Mouse (Mus musculus): Measurements from ENCODE around the gene Dnah12.
"Not testable (repeated sequence)": the region's sequence is repeated elsewhere in the genome, so short reads cannot be mapped to it uniquely, and the experiment has no call there.

Gene Dnah12

DNA sequence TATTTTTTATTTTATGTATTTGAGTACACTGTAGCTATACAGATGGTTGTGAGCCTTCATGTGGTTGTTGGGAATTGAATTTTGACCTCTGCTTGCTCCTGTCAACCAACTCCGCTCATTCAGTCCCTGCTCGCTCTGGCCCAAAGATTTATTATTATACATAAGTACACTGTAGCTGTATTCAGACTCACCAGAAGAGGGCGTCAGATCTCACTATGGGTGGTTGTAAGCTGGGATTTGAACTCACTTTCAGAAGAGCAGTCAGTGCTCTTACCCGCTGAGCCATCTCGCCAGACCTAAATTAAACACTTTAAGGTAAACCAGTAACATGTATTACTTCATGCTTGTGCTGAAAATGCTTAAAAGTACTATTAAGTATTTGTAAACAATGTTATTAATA lies 12.2 kb downstream of the Dnah12 start:
- not testable (repeated sequence) for DNase-seq (ENCODE audit: extremely low read depth, low read depth, low spot score)

DNA sequence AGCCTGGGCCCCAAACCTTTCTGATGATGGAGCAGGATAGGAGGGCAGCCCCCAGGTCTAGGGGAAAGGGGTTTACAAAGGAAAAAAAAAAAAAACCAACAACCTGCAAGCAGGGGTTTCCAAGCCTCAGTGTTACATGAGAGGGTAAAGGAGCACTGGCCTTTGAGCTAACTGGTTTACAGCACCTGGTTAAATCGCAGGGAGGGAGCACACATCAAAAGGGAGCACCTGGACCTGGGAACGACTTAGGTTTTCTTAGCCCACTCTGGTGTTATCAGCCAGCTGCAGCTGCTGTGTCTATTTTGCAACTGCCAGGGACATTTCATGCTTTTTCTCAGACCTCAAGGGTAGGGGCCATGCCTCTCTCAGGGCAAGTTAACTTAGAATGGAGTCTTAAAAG lies 26.6 kb downstream of the Dnah12 start:
- not testable (repeated sequence) for DNase-seq (ENCODE audit: extremely low read depth, low read depth, low spot score)

GRCm38 (mm10) chr14:26724898-26725297 lies 31.8 kb downstream of the Dnah12 start:
- no peak for DNase-seq (ENCODE audit: extremely low read depth, low read depth, low spot score)

DNA sequence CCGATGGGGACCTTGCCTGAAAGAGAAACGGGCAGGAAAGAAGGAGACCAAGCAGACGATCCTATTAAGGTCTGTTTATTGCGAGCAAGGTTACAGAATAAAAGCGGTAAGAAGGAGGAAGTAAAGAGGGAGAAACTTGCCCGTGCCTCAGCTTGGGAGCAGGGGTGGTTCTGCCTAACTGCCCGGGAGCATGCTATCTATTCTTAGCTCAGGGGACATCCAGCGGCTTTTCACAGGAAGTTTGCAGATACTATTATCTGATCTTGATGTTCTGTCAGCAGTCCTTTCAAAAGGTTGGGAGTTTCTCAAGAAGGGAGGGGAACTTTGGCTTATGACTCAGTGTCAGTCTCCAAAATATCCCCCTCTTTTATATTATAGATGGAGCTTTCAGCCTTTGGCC lies 65.5 kb downstream of the Dnah12 start:
- DNase-seq (ENCODE audit: extremely low read depth, low read depth, low spot score) = no peak

DNA sequence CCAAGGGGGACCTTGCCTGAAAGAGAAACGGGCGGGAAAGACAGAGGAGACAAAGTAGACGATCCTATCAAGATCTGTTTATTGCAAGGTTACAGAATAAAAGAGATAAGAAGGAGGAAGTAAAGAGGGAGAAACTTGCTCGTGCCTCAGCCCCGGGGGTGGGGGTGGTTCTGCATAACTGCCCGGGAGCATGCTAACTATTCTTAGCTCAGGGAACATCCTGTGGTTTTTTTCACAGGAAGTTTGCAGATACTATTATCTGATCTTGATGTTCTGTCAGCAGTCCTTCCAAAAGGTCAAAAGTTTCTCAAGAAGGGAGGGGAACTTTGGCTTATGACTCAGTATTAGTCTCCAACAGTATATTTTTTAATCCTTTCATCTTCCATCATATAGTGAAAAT lies 71.8 kb downstream of the Dnah12 start:
- DNase-seq (ENCODE audit: extremely low read depth, low read depth, low spot score) = no peak

DNA sequence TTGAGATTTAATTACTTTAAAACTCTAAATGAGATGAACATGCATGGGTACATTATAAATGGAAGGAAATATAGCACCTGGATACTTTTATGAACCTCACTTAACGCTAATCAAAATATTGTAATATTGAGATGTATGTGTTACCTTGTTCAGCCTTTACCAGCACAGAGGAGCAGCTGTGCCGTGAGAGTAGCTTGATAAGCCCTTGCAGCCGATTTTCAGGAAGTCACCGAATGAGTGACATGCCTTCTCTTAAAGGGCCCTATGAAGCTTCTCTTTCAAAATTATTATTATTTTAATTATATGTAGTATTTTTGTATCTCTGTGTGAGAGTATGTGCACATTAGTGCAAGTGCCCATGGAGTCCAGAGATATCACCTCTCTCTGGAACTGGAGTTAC lies 75.1 kb downstream of the Dnah12 start:
- DNase-seq (ENCODE audit: extremely low read depth, low read depth, low spot score) = no peak

- no peak for DNase-seq (ENCODE audit: extremely low read depth, low read depth, low spot score)
Observed at GRCm38 (mm10) chr14:26773536-26773935, 80.5 kb downstream of the Dnah12 start.

DNA sequence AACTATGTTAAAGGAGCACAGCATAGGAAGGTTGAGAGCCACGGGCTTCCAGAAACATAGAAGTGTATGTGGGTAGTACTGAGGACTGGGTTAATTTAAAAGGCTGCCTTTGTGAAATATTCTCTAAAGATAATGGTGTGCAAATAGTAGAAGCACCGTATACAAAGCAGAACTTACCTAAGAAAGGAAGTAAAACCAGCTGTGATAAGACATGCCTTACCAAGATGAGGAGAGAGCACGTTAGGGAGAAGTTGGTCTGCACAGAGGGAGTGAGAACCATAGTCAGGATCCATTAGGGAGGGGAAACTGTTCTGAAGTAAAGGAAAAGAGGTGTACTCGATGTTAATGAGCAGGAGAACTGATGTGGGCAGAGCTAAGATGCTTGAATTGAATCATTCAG lies 90.7 kb downstream of the Dnah12 start:
- DNase-seq (ENCODE audit: extremely low read depth, low read depth, low spot score) = no peak

DNA sequence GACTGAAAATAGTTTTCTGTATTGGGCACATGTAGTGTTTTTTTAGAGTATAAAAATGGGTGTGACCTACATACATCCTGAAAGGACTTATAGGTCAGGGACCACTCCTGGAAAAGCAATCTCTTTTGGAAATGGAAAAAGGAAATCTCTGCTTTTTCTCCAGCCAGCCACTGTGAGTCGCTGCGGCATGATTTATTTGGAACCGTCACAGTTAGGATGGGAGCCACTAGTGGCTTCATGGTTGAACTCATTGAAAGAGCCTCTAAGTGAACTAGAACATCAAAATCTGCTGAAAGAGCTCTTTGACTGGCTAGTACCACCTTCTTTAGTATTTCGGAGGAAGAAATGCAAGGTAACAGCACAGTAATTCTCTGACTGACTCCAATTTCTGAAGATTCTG lies 92.6 kb downstream of the Dnah12 start:
- no peak for DNase-seq (ENCODE audit: extremely low read depth, low read depth, low spot score)

DNA sequence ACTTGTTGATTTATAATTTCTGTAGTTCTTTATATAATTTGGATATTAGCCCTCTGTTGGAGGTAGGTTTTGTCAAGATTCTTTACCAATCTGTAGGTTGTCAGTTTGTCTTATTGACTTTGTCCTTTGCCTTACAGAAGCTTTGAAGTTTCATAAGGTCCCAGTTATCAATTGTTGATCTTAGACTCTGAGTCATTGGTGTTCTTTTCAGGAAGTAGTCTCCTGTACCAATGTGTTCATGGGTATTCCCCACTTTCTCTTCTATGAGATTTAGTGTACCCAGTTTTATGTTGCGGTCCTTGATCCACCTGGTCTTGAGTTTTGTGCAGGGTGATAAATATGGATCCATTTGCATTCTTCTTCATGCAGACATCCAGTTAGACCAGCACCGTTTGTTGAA lies 101.4 kb downstream of the Dnah12 start:
- no peak for DNase-seq (ENCODE audit: extremely low read depth, low read depth, low spot score)

DNA sequence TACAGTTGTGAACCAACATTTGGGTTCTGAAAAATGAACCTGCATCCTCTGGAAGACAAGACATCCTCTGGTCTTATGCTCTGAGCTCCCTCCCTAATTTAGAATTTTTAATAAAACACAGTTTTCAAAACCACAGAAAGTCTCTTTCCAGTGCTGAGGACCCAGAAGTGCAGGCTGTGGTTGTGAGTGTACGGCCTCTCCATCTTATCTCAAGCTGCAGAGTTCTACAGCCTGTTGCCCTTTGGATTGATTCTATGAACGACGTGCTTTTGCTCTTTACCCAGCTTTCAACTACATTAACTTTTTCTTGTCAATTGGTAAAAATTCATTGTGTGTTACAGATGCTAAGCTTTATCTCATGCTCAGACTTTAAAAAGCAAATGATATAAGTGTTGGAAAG lies 105.3 kb downstream of the Dnah12 start:
- no peak for DNase-seq (ENCODE audit: extremely low read depth, low read depth, low spot score)

DNA sequence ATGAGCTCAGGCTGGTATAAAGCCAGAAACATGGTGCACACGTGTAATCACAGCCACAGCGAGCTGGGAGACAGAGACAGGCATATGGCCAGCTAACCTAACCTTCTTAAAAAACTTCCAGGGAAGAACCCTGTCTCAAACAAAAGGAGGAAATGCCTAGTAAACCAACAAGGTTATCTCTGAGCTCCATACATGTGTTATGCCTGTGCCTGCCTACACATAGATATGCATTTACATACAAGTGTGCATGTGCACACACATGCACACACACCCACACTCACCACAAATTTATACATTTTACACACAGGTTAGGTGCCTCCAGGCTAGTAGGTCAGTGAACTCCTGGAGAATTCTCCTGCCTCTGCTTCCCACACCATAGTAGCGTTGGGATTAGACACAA lies 106.2 kb downstream of the Dnah12 start:
- DNase-seq (ENCODE audit: extremely low read depth, low read depth, low spot score) = no peak

GRCm38 (mm10) chr14:26805500-26805899 lies 112.4 kb downstream of the Dnah12 start:
- no peak for DNase-seq (ENCODE audit: extremely low read depth, low read depth, low spot score)

DNA sequence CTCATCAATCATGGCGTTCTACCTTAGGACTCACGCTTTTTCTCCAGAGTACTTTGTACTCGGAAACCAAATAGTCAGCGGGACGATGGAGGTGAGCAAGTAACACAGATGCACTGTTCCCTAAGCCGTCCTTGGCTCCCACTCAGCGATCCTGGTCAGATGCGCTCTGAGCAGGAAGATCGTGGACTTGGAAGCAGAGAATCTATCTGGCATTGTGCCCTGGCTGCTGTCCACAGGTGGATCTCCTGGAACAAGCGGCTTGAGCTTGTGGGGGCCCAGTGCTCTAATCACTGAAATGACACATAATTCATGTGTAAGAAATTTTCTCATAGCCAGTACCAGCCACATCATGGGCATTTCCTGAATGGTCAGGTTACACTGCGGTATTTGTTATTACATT lies 119.7 kb downstream of the Dnah12 start:
- no peak for DNase-seq (ENCODE audit: extremely low read depth, low read depth, low spot score)

DNA sequence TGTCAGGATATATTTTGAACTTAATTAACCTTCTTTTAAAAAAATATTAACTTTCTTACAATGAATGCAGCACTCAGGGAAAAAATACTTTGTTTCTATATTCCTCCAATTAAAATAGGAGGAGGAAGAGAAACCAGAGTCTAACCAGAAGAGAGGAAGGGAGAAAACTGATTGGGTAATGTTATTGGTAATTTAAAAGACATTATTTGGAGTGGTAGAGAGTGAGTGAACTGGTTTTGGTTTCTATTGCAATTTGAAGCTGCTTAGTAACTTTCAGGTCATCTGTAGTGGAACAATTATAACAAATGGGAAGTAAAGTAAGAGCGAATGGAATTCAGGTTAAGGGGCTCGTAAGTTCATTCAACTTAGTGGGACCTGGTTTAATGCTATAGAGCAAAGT lies 120.8 kb downstream of the Dnah12 start:
- DNase-seq (ENCODE audit: extremely low read depth, low read depth, low spot score) = no peak

DNA sequence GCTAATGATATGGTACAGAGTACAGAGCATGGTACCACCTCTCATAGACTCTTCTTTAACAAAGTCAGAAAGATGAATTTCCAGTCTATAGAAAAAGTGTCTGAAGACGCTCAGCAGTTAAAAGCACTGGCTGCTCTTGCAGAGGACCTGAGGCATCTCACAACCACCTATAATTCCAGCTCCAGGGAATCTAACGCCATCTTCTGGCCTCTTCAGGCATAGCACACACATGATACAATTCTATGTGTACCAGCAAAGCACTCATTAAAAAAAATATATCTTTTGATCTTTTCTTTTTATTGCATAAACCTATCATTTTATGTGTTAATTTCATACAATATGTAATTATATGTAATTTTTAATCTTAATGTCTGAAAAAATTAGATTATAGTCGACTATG lies 121.8 kb downstream of the Dnah12 start:
- no peak for DNase-seq (ENCODE audit: extremely low read depth, low read depth, low spot score)

DNA sequence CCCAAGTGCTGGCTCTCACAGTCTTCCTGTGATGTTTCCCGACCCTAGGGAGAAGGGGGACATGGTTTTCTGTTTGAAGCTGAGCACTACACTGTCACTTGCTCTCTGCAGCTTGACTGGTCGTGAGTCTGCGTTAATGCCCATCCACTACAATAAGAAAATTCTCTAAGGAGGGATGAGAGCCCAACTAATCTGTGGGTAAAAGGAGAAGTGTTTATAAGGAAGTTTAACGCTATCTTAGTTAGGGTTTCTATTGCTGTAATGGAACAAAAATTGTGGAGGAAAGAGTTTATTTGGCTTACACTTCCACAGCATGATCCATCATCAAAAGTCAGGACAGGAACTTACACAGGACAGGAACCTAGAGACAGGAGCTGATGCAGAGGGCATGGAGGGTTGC lies 123.7 kb downstream of the Dnah12 start:
- DNase-seq (ENCODE audit: extremely low read depth, low read depth, low spot score) = no peak

- DNase-seq (ENCODE audit: extremely low read depth, low read depth, low spot score) = no peak
Observed at GRCm38 (mm10) chr14:26826020-26826419, 132.9 kb downstream of the Dnah12 start.

DNA sequence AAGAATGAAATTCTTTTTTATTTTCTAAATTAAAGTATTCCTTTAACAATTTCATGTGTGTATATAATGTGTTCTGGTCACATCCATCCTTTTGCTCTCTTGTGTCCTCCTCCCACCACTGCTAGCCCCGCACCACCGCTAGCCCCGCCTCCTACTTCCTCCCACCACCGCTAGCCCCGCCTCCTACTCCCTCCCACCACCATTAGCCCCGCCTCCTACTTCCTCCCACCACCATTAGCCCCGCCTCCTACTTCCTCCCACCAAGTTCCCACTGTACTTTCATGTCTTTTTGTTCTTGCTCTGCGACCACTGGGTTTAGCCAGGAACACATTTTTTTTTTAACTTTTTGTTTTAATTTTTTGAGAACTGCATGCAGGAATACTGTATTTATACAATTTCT lies 160.0 kb downstream of the Dnah12 start:
- DNase-seq (ENCODE audit: extremely low read depth, low read depth, low spot score) = no peak

- no peak for DNase-seq (ENCODE audit: extremely low read depth, low read depth, low spot score)
Observed at GRCm38 (mm10) chr14:26854066-26854465, 161.0 kb downstream of the Dnah12 start.

- DNase-seq (ENCODE audit: extremely low read depth, low read depth, low spot score) = no peak
Observed at GRCm38 (mm10) chr14:26858364-26858763, 165.3 kb downstream of the Dnah12 start.

DNA sequence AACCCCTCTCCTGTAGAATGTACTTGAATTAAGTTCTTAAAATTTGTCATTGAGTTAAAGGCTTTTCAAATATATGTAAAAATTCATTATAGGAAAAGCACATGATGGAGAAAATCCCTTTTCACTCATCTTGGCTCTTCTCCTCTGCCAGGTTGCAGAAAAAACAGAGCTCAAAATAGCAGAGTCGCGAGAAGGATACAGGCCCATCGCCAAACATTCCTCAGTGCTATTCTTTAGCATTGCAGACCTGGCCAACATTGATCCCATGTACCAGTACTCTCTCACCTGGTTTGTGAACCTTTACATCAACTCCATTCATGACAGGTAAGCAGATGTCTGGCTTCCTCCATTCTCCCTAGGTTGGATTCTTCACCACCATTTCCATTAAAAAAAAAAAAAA lies 165.9 kb downstream of the Dnah12 start:
- no peak for DNase-seq (ENCODE audit: extremely low read depth, low read depth, low spot score)

DNA sequence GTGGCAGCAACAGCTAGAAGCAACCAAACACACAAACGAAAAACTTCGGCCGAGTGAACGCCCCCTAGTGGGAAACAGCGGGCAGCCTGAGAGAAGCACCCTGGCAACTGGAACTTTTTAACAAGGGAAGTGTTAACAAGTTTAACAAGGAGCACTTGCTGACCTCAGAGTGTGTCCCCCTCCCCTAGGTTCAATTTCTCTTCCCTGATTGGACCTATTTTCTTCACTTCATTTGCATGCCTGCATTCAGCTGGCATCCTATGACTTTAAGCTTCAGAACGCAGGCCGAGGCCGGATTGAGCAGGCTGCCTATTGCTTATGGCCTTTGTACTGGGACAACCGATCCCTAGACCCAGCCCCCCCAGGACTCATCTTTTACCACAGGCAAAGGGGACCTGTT lies 174.3 kb downstream of the Dnah12 start:
- no peak for DNase-seq (ENCODE audit: extremely low read depth, low read depth, low spot score)

- DNase-seq (ENCODE audit: extremely low read depth, low read depth, low spot score) = no peak
Observed at GRCm38 (mm10) chr14:26868299-26868698, 175.2 kb downstream of the Dnah12 start.
